Mouse (Mus musculus): ENCODE results near the gene Cerk. TPM values are rescaled to one million over a fixed set of nuclear protein-coding genes. Genes with fewer than 3 reads are reported as not detected.
A peak's percentile ranks its signal among the peaks of the same experiment; 100 is the strongest.
"Not testable (repeated sequence)": the region's sequence is repeated elsewhere in the genome, so short reads cannot be mapped to it uniquely, and the experiment has no call there.

Gene Cerk
- total RNA-seq, 2 experiments from 2014 or later: 11.6 to 12.5 TPM

DNA sequence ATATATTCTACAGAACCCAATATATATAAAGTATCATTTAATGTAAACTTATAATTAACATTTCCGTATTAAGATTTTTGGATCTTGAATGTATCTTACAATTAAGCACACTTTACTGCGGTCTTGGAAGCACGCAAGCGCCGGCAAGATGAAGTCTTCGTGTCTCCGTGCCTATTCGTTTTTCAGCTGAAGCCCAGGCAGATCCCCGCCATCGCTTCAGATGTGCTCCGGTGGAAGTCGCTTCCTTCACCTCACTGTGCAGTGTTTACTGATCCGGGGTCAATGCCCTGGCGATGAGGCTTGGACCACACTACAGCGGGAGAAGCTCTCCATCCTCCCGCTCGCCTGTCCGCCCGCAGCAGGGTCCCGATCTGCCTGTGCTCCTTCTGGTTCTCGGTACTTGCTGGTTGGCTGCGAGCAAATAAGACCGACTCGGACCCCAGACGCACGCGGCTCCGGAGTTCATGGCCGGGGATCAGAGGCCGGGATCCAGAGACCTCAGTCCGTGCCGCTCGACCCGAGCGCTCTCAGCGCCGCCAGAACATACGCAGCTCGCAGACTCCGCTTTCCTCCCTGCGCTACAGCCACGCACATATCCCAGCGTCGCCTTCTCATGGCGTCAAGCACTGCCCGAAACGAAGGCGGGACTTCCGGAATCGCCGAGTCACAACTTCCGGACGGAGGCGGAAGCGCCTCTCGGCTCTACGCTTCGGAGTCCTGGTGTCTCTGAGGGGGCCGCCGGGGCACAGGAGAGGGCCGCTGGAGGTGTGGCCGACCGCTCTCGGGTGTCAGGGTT, 28.0 kb upstream of the Cerk start, which contains the start of gene Tbc1d22a:
Gene Tbc1d22a (plus strand): TSS at position 707 of the 796 bp plus-strand sequence.
- DNase-seq (ENCODE audit: low spot score in 2 of 2): peak; percentile 77 to 93

DNA sequence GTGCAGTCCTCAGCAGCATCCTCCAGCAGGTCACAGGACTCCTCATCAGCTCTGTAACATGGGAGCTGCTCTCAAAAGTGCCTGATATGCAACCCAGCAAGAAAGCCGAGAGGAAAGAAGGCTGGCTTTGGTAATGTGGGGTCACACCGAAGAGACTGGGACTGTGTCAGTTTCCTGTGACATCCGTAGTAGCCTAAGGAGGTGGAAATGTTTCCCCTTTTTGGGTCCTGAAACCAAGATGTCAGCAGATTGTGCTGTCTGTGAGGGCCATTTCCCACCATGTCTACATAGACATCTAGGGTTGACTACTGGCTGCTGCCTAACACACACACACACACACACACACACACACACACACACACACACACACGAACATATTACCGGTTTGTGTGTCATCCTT, 26.3 kb upstream of the Cerk start:
- DNase-seq (ENCODE audit: low spot score in 2 of 2): not testable (repeated sequence)

DNA sequence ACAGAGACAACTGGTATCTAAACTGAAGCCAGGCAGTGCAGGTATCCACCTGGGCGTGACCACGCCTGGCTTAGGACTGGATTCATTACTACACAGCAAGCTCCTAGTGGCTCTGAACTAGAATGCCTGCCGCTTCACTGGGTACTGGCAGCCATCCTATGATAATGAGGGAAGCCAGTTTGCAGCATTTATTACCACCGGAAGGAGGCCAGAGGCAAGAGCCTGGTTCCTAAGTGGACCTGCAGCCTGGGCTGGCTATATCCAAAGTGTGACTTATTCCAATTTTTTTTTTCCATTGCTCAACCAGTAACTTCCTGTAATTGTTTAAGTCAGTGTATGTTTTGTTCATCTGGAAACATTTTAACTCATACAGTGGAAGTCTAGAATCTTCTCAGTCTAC, 20.4 kb upstream of the Cerk start:
- DNase-seq (ENCODE audit: low spot score in 2 of 2): no peak

DNA sequence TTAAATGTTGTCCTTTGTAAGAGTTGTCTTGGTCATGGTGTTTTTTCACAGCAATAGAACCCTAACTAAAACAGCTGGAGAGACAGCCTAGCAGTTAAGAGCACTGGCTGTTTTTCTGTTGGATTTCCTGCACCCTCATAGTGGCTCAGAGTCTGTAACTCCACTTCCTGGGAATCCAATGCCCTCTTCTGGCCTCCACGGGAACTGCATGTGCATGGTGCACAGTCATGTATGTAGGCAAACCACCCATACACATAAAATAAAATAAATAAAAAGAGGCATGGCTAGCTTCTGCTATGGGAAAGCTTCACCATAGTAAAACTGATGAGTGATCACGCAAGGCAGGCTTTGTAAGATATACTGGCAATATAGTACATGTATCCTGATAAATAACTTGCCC, 19.4 kb upstream of the Cerk start:
- DNase-seq (ENCODE audit: low spot score in 2 of 2): peak in 1 of 2 experiments; percentile 42

DNA sequence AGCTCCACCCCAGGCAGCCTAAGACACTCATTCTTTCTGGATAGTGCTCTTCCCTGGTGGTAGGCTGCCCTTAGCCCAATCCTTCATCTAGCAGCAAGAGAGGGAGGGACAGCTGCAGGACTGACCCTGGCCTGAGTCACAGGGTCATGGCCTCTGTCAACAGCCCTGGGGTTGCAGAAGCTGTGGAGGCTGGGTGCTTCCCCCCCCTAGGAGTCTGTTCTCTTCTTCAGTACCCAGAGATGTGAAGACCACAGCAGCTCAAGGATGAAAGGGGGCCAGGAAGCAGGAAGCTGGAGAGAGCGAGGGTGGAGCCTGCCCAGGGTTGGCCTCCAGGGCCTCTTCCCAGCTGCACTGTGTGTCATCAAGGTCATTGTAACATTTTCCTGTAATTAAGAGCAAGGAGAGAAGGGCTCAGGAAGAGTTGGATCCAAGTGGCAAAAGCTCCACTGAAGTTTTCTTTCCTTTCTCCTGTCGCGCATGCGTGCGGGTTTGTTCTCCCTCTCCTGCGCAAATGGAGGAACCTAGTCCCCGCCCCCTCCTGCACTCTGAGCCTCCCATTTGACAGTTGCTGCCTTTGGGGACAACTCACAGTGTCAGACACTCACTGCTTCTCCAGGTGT, 18.1 kb upstream of the Cerk start:
- DNase-seq (ENCODE audit: low spot score in 2 of 2): peak in 1 of 2 experiments; percentile 48

DNA sequence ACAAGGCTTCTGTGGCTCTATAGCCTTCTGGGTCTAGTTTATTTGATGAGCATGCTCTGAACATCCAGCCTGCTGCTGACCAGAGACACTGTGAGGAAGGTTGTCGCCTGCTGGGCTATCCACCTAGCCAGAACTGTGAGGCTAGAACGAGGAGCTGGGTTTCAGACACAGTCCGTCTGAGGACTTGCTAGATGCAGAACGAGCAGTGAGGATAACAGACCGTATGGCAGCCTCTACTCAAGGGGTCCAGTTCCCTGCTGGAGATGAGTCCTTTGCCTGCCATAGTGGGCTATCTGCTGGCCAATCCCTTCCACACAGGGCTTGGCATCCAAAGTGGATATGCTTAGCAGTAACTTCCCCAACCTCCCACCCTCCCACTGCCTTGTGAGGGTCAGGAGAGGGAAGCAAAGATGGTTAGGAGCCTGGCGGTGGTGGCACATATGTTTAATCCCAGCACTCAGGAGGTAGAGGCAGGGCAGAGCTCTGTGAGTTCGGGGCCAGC, 17.4 kb upstream of the Cerk start:
- DNase-seq (ENCODE audit: low spot score in 2 of 2): no peak

DNA sequence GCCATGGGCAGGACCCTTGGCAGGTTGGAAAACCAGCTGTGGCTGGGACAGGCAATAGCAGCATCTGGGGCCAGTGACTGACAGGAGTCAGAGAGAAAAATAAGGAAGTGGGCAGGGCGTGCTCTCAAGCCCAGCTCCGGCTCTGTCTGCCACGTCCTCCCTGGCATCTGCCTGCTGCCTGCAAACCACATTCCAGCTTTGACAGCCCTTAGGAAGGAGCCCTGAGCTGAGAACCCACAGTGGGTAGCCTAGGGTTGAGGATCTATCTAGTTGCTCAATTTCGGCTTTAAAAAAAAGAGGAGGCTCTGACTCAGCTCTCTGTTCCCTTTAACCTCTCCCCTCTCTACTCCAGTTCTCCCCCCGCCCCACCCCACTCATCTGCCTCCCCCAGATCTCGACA, 16.7 kb upstream of the Cerk start:
- DNase-seq (ENCODE audit: low spot score in 2 of 2): no peak

DNA sequence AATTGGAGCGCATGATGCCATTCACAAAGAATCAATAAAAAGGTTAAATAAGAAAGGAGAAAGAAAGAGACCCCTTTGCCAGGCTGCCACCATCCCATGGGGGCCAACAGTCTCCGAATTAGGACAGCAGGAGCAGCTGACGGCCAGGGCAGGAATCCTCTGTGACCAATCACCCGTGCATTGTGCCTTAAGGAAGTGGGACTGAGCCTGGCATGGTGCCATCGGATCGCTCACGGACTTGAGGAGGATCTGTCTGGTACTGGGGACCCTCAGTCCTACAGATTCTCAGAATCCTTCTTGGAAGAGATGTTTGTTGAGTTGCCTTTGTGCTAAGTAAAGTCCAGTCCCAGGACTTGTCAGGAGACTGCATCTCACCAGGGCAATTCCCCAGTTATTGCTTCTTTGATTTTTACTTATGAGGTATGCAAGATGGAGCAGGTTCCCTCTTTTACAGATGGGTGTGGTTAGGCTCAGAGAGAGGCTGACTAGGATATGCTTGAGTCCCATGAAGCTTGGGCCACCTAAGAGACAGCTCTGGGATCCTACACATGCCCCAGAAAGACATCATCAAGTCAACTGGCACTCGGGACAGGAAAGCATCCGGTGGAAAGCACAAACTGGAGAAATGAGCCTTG, 15.9 kb upstream of the Cerk start:
- peak in 1 of 2 experiments; percentile 36 for DNase-seq (ENCODE audit: low spot score in 2 of 2)

DNA sequence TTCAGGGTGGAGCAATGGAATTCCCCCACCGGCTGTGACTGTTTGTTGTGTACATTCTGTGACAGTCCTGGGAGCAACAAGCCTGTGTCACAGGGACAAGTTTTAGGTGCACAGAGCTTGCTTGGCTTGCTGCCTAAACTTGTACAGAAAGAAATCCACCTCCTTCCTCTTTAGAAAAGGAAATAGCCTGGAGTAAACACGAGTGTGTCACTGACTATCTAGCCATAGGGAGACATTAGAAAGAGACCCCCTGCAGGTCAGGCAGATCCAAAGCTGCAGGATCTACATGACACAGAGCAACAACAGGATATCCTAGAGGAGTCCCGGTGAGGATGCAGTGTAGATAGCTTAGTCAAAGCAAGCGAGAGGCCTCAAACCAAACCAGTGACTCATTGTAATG, 15.2 kb upstream of the Cerk start:
- no peak for DNase-seq (ENCODE audit: low spot score in 2 of 2)

DNA sequence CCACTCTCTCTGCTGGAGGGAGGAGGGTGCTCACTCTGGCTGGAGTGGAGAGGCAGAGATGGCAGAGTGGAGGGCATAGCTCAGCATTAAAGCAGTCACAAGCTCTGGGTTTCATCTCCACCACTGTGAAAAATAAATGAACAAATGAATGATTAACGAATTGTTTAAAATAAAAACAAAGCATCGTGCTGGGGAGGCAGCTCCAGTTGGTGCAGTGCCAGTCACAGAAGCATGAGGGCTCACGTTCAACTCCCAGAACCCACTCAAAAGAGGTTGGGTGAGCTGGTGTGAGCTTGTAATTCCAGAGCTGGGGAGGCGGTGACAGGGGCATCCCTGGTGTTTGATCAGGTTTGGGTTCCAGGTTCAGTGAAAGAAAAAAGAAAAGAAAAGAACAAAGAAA, 14.2 kb upstream of the Cerk start:
- DNase-seq (ENCODE audit: low spot score in 2 of 2): no peak

DNA sequence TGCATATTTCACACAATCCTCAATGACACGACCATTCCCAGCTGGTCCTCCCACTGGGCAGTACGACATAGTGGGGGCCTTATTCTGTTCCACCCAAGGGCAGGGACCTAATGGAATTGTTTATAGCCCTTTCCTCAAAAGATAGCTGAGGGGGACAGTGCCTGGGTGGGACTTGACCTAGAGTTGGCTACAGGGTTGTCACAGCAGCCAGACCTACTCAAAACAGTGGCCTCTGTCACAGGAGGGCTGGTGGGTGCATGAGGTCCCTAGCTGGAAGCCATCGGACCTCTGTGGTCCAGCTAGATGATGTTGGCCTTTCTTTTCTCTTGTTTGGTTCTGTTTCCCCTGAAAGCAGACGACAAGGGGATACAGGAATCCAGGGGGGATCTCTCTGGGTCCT, 13.5 kb upstream of the Cerk start:
- DNase-seq (ENCODE audit: low spot score in 2 of 2): no peak

DNA sequence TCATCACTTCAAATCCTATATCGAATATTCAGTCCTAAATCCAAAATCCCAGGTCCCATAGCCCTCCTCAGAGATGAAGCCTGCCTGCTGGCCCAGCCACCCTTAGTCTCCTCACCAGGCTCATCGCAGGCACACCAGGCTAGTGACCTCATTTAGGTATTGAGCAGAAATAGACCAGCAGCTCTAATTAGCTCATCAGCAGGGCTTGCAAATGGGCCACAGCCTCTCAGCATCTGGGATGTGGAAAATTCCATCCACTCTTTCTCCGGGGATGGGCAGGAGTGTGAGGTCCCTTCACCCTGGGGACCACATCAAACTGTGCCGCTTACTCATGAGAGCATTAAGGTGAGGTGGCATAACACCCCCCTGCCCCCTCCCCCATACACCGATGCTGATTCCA, 13.1 kb upstream of the Cerk start:
- DNase-seq (ENCODE audit: low spot score in 2 of 2): no peak

DNA sequence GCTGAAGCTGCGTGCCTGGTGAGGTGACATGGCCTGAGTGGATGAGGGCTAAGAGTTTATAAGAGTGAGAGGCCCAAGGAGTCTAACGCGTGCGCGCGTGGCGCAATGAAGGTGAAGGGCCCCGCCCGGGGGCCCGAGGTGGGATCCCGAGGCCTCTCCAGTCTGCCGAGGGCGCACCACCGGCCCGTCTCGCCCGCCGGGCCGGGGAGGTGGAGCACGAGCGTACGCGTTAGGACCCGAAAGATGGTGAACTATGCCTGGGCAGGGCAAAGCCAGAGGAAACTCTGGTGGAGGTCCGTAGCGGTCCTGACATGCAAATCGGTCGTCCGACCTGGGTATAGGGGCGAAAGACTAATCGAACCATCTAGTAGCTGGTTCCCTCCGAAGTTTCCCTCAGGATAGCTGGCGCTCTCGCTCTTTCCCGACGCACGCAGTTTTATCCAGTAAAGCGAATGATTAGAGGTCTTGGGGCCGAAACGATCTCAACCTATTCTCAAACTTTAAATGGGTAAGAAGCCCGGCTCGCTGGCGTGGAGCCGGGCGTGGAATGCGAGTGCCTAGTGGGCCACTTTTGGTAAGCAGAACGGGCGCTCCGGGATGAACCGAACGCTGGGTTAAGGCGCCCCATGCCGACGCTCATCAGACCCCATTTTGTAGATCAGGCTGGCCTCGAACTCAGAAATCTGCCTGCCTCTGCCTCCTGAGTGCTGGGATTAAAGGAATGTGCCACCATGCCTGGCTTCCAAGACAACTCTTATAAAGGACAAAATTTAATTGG, 8.9 kb upstream of the Cerk start:
- DNase-seq (ENCODE audit: low spot score in 2 of 2): not testable (repeated sequence)

DNA sequence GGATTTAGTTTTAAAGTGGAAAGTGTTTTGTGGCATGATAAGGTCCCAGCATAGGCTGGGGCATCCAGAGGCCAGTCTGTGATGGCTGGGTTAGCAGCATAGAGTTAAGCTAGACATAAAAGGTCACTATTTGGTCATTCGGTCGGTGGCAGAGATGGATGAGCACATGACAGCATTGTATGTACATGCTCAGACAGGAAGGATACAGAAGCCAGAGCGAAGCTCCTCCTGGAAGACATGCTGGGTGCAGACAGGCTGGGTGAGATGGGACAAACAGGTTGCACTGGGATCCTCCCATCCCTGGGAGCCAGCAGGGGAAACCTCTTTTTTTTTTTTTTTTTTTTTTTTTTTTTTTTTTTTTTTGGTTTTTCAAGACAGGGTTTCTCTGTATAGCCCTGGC, 6.0 kb upstream of the Cerk start:
- no peak for DNase-seq (ENCODE audit: low spot score in 2 of 2)

DNA sequence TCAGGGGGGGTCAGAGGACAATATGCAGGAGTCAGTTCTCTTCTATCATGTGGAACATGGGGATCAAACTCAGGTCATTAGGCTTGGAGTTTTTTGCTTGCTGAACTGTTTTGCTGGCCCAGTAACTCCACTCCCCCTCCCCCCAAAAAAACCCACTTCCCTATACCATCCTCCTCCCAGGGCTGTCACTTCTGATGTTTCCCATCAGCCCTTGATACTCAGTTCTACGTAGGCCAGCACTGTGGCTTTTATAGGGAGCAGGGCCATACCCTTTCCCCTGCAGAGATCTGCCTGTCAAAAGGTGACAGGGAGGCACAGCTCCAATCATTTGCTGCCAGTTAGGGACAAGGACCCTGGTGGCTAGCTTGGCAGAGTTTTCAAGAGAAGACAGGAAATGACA, 5.6 kb upstream of the Cerk start:
- no peak for DNase-seq (ENCODE audit: low spot score in 2 of 2)

DNA sequence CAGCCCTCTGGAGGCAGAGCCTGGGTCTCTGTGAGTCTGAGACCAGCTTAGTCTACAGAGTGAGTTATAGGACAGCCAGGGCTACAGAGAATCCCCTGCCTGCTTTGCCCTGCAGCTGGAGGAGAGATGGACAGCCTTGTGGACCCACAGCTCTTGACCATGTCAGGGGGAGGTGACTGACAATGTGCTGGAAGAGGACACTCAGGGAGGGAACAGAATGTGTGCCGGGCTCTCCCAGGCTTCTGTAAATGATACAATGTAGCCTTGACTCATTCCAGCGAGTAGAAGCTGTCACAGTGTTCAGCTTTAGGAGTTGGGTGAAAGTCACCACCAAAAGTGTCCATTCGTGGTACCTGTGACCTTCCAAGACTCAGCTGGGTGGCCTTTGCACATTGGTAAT, 4.4 kb upstream of the Cerk start:
- DNase-seq (ENCODE audit: low spot score in 2 of 2): no peak

DNA sequence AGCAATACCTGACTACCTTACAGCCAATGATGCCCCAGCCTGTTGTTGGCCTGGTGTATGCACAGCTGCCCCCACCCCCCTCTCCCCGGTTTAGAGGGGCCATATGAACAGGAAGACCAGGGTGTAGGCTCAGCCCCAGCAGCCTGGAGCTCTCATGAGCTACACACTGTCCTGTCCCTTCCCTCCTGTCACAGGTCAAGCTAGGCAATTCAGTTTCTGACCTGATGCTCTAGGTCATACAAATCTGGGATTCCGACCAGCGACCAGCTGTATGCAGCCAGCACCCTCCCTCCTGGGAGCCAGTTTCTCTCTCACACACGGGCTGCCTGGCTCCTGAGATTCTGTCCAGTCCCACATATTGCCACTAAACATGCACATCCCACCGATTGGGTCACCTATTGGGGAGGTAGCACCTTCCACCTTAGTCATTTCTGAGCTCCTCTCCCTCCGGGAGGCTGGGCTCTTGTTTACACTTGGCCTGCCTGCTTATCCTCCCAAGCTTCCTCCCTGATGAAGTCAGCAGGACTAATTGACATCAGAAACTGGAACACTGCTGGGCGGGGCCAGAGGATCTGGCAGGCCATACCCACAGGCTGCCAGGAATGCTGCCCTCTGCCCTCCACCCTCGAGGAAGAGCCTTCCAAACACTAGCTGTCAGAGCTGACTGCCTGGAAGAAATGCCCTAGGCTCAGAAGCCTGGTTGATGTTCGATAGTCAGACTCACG, 3.0 kb upstream of the Cerk start:
- peak in 1 of 2 experiments; percentile 68 for DNase-seq (ENCODE audit: low spot score in 2 of 2)

DNA sequence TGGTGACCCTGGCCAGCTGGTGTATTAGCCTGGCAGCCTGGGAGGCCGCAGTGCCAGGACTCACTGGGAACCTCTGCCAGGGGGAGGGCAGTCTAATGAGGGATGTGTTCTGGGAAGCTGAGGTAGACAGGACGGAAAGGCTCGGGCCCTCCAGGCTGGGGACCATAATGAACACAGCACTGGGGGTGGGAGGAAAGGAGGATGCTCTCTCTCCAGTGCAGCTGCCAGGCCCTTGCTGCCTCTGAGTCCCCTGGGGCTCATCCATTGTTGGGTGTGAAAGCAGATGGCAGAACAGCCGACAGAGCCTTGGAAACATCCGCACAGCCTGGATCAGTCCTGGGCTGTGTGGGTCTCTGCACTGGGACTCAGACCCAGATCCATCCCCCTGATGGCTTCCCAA, 2.2 kb upstream of the Cerk start:
- no peak for DNase-seq (ENCODE audit: low spot score in 2 of 2)

DNA sequence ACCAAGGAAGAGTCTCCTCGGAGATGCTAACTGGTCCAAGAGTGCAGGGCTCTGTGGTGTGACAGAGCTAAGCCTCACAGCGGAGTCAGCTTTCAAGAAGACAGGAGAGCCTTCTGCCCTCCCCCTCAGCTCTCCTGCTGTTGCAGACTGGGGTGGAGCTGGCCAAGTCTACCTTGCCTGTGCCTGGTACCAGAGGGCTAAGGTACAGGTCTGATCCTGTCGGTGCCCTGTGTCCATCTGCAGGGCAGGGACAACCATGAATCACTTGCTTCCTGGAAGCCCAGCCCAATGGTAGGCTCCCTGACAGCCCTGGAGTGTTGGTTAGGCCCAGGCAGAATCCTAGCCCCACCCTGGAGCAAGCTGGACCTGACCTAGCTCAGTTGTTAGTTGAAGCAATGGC, 745 bp upstream of the Cerk start:
- DNase-seq (ENCODE audit: low spot score in 2 of 2): no peak

DNA sequence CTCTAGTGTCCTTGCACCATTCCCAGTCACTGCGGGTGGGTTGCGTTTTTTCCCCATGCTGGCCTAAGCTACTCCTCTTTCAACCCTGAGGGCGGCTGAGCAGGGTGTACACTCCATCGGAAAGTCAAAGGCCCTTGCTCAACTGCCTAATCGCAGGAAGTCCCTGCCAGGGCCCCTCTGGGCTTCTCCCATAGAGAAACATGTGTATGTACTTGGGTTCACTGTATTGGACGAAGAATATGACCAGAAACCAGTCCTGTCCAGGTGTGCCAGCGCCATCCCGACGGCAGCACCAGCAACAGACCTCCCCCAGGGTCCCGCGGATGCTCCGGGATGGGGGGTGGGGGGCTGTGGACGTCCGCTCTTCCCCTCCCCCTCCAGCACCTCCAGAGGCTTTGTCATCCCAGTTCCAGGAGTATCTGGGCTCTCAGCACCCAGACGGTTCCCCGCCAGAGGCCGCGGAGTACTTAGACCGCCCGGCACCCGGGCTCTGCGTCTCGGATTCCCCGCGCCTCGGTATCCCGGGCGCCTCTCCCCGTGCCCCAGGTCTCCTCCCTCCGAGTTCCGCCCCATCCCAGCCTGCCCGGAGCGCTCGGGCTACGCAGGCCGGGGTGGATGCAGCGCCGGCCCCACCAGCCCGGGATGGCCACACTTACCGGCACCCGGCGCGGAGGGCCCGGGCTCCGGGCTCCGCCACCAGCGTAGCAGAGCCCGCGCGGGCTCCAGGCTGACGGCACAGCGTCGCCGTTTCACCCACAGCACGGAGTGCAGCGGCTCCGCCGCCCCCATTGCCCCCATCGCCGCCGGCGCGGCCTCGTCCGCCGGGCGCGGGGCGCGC, 871 bp downstream of the Cerk start:
- peak in 1 of 2 experiments; percentile 56 for DNase-seq (ENCODE audit: low spot score in 2 of 2)

Data from gastrocnemius, postnatal 4 days (tissue).